Mouse (Mus musculus): Measurements from ENCODE around the gene Mcoln2. TPM values are rescaled to one million over a fixed set of nuclear protein-coding genes. Genes with fewer than 3 reads are reported as not detected.

Mcoln2 gene
- total and polyA plus RNA-seq, 2 experiments from 2014 or later: 0.09 to 0.16 TPM

DNA sequence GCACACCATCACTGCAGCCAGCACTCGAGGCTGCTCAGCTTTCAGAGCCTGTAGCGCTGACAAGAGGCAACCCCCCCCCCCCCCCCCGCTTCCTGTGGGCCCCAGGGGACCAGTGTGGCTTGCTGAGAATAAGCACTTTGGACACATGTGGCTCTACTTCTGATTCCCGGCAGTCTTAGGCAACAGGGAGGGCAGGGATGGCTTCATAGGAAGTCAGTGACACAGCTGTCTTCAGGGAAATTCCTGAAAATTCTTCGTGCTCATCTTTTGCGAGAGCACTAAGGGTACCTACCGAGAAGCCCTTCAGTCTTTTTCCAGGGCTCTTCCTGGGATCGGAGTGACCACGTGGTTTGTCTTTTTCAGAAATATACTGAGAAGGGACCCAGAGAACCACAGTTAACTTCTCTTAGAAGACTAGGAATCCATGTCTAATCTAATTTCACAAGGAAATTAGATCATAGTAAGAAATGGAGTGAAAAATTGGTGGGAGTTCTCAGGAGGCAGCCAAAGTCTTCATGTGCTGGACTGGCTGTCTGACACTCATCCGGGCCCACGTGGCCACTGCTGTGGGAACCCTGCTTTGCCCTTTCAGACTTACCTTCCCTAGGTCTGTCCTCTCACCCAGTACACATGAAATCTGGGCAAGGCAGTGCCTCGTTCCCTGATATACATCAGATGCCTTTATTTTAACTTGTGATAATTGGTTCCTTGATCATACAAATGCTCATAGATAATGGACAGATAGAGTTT, 4.4 kb downstream of the Mcoln2 start:
- no peak overlapping the region for H3K27ac ChIP-seq (ENCODE audit: low read depth, low read length)
- H3K4me2 ChIP-seq (ENCODE audit: low read depth, low read length, poor library complexity, severe bottlenecking): no peak overlapping the region
- H3K9ac ChIP-seq (replicated peaks; ENCODE audit: low read length, poor library complexity, severe bottlenecking): no peak overlapping the region
- ATAC-seq (ENCODE audit: low FRiP score): no peak
- H3K36me3 ChIP-seq (ENCODE audit: insufficient read depth, low read length): no peaks in the 10 kb centered on the region
- H3K27me3 ChIP-seq (ENCODE audit: insufficient read depth, low read length): peaks cover 13% of the 10 kb centered on the region; the same call in 1 of the 2 replicates
- 21% methylated on average over 12 of the region's 12 CpGs for WGBS
- TF ChIP-seq CTCF (IDR thresholded peaks at IDR 0.05): no peak
- peaks cover 3% of the 10 kb centered on the region; the same call in 1 of the 2 replicates for H3K4me1 ChIP-seq (ENCODE audit: insufficient read depth, low read length)
- peak; percentile 3 for DNase-seq (ENCODE audit: low spot score)
- H3K4me3 ChIP-seq (ENCODE audit: low read depth, low read length): no peak overlapping the region
- H3K9me3 ChIP-seq (ENCODE audit: low read length): no peaks in the 10 kb centered on the region

DNA sequence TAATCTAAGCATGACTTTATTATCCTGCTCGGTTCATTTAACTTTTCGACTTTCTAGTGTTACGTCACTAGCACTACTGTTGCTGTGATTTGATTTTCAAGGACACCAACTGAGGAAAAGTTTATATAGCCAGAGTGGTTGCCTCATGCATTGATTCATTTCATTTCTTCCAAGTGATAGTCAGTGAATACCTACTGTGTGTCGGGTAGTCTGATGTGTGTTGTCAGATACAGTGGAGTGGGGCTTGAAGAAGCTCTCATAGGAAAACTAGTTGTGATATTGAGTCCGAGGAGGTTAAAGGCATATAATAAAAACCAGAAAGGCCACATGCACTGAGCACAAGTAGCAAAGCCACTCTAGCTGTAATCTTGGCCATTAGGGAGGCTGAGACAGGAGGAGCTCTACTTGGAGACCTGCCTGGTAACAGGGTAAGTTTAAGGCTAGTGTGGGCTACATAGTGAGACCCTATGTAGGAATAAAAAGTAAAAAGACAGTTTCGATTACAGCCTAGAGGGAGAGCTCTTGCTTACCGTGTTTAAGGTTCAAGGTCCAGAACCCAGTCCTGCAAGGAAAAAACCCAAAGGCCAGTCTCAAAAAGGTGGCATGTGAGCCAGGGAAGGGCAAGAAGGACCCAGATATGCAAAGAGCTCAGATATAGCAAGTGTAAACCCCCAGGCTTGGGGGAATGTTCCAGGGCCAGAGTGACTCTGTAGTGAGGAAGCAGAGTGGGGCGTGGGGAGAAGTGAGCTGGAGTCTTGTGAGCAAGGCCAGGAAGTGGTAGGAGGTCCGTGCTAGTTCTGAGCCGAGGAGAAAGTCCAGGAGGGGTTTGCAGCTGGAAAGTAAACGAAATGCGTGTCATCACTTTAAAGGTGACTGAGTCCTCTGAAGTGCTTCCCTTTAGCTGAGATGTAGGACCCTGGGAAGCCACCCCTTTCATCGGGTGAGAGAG, 6.3 kb downstream of the Mcoln2 start:
- Histone ChIP-seq H3K9me3 (ENCODE audit: low read length) (no peaks in the 10 kb centered on the region), H3K4me2 (ENCODE audit: low read depth, low read length, poor library complexity, severe bottlenecking) (no peak overlapping the region), H3K9ac (replicated peaks; ENCODE audit: low read length, poor library complexity, severe bottlenecking) (no peak overlapping the region), H3K4me3 (ENCODE audit: low read depth, low read length) (no peak overlapping the region), H3K27ac (ENCODE audit: low read depth, low read length) (no peak overlapping the region), H3K36me3 (ENCODE audit: insufficient read depth, low read length) (no peaks in the 10 kb centered on the region), H3K4me1 (ENCODE audit: insufficient read depth, low read length) (peaks cover 3% of the 10 kb centered on the region; the same call in 1 of the 2 replicates), H3K27me3 (ENCODE audit: insufficient read depth, low read length) (peaks cover 9% of the 10 kb centered on the region; the same call in 1 of the 2 replicates)
- no peak for TF ChIP-seq CTCF (IDR thresholded peaks at IDR 0.05)
- ATAC-seq (ENCODE audit: low FRiP score) (no peak), DNase-seq (ENCODE audit: low spot score) (no peak)
- 88% methylated on average over 13 of the region's 13 CpGs for WGBS

GRCm38 (mm10) chr3:146156811-146157210, 7.2 kb downstream of the Mcoln2 start:
- no peak for TF ChIP-seq CTCF (IDR thresholded peaks at IDR 0.05)
- Histone ChIP-seq H3K9me3 (ENCODE audit: low read length) (no peaks in the 10 kb centered on the region), H3K9ac (replicated peaks; ENCODE audit: low read length, poor library complexity, severe bottlenecking) (no peak overlapping the region), H3K4me2 (ENCODE audit: low read depth, low read length, poor library complexity, severe bottlenecking) (no peak overlapping the region), H3K4me1 (ENCODE audit: insufficient read depth, low read length) (peaks cover 3% of the 10 kb centered on the region; the same call in 1 of the 2 replicates), H3K4me3 (ENCODE audit: low read depth, low read length) (no peak overlapping the region), H3K27ac (ENCODE audit: low read depth, low read length) (no peak overlapping the region), H3K27me3 (ENCODE audit: insufficient read depth, low read length) (peaks cover under 1% of the 10 kb centered on the region; the same call in 1 of the 2 replicates), H3K36me3 (ENCODE audit: insufficient read depth, low read length) (no peaks in the 10 kb centered on the region)
- DNase-seq (ENCODE audit: low spot score): no peak
- ATAC-seq (ENCODE audit: low FRiP score): no peak
- 84% methylated on average over 2 of the region's 2 CpGs for WGBS

GRCm38 (mm10) chr3:146158039-146158438, 8.4 kb downstream of the Mcoln2 start:
- WGBS: 79% methylated on average over 4 of the region's 4 CpGs
- DNase-seq (ENCODE audit: low spot score) (no peak), ATAC-seq (ENCODE audit: low FRiP score) (no peak)
- TF ChIP-seq CTCF (IDR thresholded peaks at IDR 0.05): no peak
- H3K9ac ChIP-seq (replicated peaks; ENCODE audit: low read length, poor library complexity, severe bottlenecking): no peak overlapping the region
- no peak overlapping the region for H3K27ac ChIP-seq (ENCODE audit: low read depth, low read length)
- H3K9me3 ChIP-seq (ENCODE audit: low read length): no peaks in the 10 kb centered on the region
- H3K4me1 ChIP-seq (ENCODE audit: insufficient read depth, low read length): peaks cover 3% of the 10 kb centered on the region; the same call in 1 of the 2 replicates
- H3K4me2 ChIP-seq (ENCODE audit: low read depth, low read length, poor library complexity, severe bottlenecking): no peak overlapping the region
- H3K27me3 ChIP-seq (ENCODE audit: insufficient read depth, low read length): no peaks in the 10 kb centered on the region
- no peak overlapping the region for H3K4me3 ChIP-seq (ENCODE audit: low read depth, low read length)
- H3K36me3 ChIP-seq (ENCODE audit: insufficient read depth, low read length): no peaks in the 10 kb centered on the region

DNA sequence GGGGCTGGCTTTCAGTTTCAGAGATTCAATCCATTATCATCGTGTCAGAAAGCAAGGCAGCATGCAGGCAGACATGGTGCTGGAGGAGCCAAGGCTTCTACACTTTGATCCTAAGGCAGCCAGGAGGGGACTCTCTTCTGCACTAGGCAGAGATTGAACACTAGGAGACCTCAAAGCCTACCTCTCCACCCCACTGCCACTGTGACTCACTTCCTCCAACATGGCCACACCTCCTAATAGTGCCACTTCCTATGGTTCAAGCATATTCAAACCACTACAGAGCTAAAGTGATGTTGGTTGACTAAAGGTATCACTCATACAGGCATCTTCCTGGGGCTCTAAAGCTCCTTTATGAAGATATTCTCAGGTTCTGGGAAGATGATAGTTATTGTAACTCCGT, 9.7 kb downstream of the Mcoln2 start:
- H3K27ac ChIP-seq (ENCODE audit: low read depth, low read length): no peak overlapping the region
- no peak overlapping the region for H3K9ac ChIP-seq (replicated peaks; ENCODE audit: low read length, poor library complexity, severe bottlenecking)
- no peaks in the 10 kb centered on the region for H3K4me1 ChIP-seq (ENCODE audit: insufficient read depth, low read length)
- DNase-seq (ENCODE audit: low spot score) (no peak), ATAC-seq (ENCODE audit: low FRiP score) (no peak)
- H3K4me3 ChIP-seq (ENCODE audit: low read depth, low read length): no peak overlapping the region
- H3K27me3 ChIP-seq (ENCODE audit: insufficient read depth, low read length): no peaks in the 10 kb centered on the region
- no peak for TF ChIP-seq CTCF (IDR thresholded peaks at IDR 0.05)
- 86% methylated on average over 2 of the region's 2 CpGs for WGBS
- no peaks in the 10 kb centered on the region for H3K9me3 ChIP-seq (ENCODE audit: low read length)
- H3K4me2 ChIP-seq (ENCODE audit: low read depth, low read length, poor library complexity, severe bottlenecking): no peak overlapping the region
- no peaks in the 10 kb centered on the region for H3K36me3 ChIP-seq (ENCODE audit: insufficient read depth, low read length)
